In genomic region chr4:72836430-72836829, GRCm38 (mm10) we compare ENCODE assay signal across 29 mouse cellular contexts. TPM values are rescaled to one million over a fixed set of nuclear protein-coding genes. Genes with fewer than 3 reads are reported as not detected.
"Had no signal": no experiment of that assay in that cellular context is flagged by ENCODE, and none has a peak within 500 bp of the region (broad histone marks: within the 10 kb centered on the region; RNA-seq: fewer than 3 reads in every experiment).

No protein-coding gene starts in this region.

- H3K4me2 ChIP-seq: limb, embryonic 12.5 days; limb, embryonic 15.5 days; liver, embryonic 11.5 days; lung, embryonic 14.5 days; midbrain, embryonic 13.5 days; neural tube, embryonic 13.5 days had no signal

- H3K36me3 ChIP-seq: limb, embryonic 12.5 days; limb, embryonic 15.5 days; midbrain, embryonic 13.5 days; neural tube, embryonic 13.5 days had no signal

- H3K27me3 ChIP-seq: limb, embryonic 12.5 days; limb, embryonic 15.5 days; midbrain, embryonic 13.5 days; neural tube, embryonic 13.5 days had no signal

- H3K4me1 ChIP-seq: limb, embryonic 12.5 days; limb, embryonic 15.5 days; midbrain, embryonic 13.5 days; neural tube, embryonic 13.5 days had no signal

- H3K9me3 ChIP-seq: limb, embryonic 12.5 days; limb, embryonic 15.5 days; midbrain, embryonic 13.5 days; neural tube, embryonic 13.5 days had no signal

- H3K27ac ChIP-seq: kidney, postnatal 0 days; layer of hippocampus, adult 2 months; limb, embryonic 12.5 days; limb, embryonic 15.5 days; liver, embryonic 14.5 days; macrophage; midbrain, embryonic 13.5 days; neural tube, embryonic 13.5 days; stomach, postnatal 0 days had no signal

- H3K4me3 ChIP-seq: layer of hippocampus, adult 2 months; limb, embryonic 12.5 days; limb, embryonic 15.5 days; midbrain, embryonic 13.5 days; myocyte; neural tube, embryonic 13.5 days had no signal

- H3K9ac ChIP-seq: limb, embryonic 12.5 days; limb, embryonic 15.5 days; liver, embryonic 14.5 days; liver, postnatal 0 days; lung, embryonic 14.5 days; midbrain, embryonic 13.5 days; neural tube, embryonic 13.5 days had no signal

- ATAC-seq: liver, postnatal 0 days; lung, postnatal 0 days; midbrain, embryonic 13.5 days had no signal

- DNase-seq: kidney, adult 2 months; kidney, postnatal 25 days; layer of hippocampus, adult 9-11 months; liver, postnatal 0 days; lung, embryonic 14.5 days; right cerebral cortex, adult 18-20 months; right cerebral cortex, postnatal 14 days; right cerebral cortex, postnatal 4 days; thymus, adult 2 months; thymus, postnatal 14 days; thymus, postnatal 4 days had no signal

RNA-seq across cellular contexts. Expression of gene Aldoart1, which starts 16.0 kb away (rescaled TPM):
- total RNA-seq: layer of hippocampus, adult 2 months; layer of hippocampus, postnatal 25 days; left cerebral cortex, adult 18-20 months; monocyte, adult 5-6 weeks; neutrophil, adult 5-6 weeks had no signal
- polyA plus RNA-seq: kidney, embryonic 14.5 days; limb, embryonic 12.5 days; limb, embryonic 15.5 days; liver, embryonic 11.5 days; liver, embryonic 14.5 days; liver, postnatal 0 days; lung, embryonic 14.5 days; lung, postnatal 0 days; macrophage; midbrain, embryonic 13.5 days; stomach, embryonic 14.5 days; stomach, postnatal 0 days; thymus, adult 2 months had no signal
